Mouse (Mus musculus) thymus, adult 2 months (tissue): ENCODE measurements at regions not wholly inside any gene's neighbourhood (a gene's known extent, or its start where the extent isn't known, plus 50 kb on each side); places are given as distances from the start of the nearest gene placed in this dataset.

Source experiments
- CTCF ChIP-seq: fragments of 200-500 bp; IDR thresholded peaks from 2 replicates; pipeline ENCODE4 v1.5.1; 2012; ENCODE audit warnings: mild to moderate bottlenecking, control low read depth, low read length, moderate library complexity, borderline replicate concordance; ENCODE audit not compliant: control insufficient read depth, poor library complexity, insufficient read depth; ENCODE audit errors: extremely low read depth
- POLR2A ChIP-seq: fragments of 200-500 bp; IDR thresholded peaks from 2 replicates; pipeline ENCODE4 v1.6.1; 2012; ENCODE audit warnings: mild to moderate bottlenecking, low read length, control low read depth, moderate library complexity; ENCODE audit not compliant: control insufficient read depth, poor library complexity, insufficient read depth; ENCODE audit errors: extremely low read depth

- no peak for TF ChIP-seq POLR2A
- TF ChIP-seq CTCF = no peak
Measured at GRCm38 (mm10) chr16:51332262-51332661, 698.8 kb upstream of the Cblb start.
